Mouse (Mus musculus): ENCODE results near the gene Fam53b.

- no peak for TF ChIP-seq CTCF (IDR thresholded peaks at IDR 0.05; ENCODE audit: low read depth, low read length)
- no peak for TF ChIP-seq POLR2A (IDR thresholded peaks at IDR 0.05; ENCODE audit: borderline replicate concordance, low read depth, low read length)
Observed at GRCm38 (mm10) chr7:132767233-132767998, 46.3 kb downstream of the Fam53b start.
